Mouse (Mus musculus): ENCODE data around the gene App. TPM values are rescaled to one million over a fixed set of nuclear protein-coding genes. Genes with fewer than 3 reads are reported as not detected.

Gene App
- total RNA-seq, 2 experiments from 2014 or later = 109 to 137 TPM

DNA sequence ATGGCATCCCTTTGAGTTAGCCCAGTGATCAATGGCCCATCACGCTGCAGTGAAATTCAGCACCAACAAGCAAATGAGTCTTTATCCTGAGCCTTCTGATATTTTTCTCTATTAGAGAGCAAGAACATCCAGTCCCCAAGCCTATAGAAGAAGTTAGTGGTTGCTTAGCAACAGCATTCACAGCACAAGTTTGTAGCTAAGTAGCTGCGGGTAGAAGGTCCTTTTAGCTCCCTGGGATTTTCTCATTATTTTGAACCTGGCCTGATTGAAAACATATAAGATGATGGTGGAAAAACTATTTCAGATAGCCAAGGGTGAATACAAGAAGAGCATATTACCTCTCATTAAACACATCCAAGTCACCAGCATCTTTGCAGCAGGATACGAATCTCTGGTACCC lies 256.8 kb downstream of the App start:
- no peak for ATAC-seq (replicated peaks; ENCODE audit: poor library complexity)

DNA sequence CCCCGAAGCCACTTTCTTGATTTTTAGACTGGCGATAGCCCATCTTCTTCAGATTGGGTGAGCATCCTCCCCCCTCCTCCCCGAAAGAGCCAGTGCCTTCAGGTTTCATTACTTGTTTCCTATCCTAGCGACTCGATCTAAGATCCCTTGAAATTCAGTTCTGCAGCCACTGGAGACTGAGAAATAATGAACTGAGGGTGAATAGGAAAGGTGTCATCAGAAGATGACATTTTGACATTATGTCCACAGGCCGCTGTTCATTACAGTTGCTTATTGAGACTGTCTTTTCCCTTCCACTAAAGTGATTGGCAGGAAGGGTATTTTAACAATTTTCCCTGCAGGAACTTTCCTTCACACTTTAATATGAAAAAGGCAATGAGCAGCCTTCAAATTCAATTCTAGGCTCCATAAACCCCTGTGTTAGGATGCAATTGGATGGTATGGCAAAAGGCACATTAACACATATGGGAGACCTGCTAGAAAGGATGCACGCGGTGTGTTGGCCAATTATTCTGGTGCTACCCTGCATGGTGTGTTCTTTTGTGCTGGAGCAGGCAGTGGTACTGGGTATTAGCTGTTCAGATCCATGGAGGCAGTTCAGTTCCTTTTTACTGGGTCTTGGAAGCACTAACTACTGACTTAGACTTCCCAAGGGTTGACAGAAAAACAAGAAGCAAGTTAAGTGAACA lies 261.9 kb downstream of the App start:
- no peak for ATAC-seq (replicated peaks; ENCODE audit: poor library complexity)

DNA sequence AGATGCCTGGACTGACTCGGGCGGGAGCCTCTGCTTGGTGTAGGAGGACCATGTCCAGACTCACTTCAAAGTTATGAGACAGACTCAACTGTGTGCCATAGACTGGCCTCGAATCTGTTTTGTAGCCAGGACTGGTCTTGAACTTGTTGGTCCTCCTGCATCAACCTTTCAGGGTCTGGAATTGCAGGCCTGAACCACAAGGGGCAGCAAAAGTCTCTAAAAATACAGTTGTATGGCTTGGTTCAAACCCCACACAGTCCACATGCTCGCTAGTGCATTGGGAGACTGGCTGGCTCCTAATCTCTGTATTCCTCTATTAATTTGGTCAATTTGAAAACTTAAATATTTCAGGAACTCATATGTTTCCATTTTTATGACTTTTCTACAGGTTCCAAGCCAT lies 270.6 kb downstream of the App start:
- no peak for ATAC-seq (replicated peaks; ENCODE audit: poor library complexity)

All from megakaryocyte progenitor cell, adult 5-6 weeks (primary cell).